Comparison of ENCODE assay signal across 8 mouse cellular contexts in the genomic region with DNA sequence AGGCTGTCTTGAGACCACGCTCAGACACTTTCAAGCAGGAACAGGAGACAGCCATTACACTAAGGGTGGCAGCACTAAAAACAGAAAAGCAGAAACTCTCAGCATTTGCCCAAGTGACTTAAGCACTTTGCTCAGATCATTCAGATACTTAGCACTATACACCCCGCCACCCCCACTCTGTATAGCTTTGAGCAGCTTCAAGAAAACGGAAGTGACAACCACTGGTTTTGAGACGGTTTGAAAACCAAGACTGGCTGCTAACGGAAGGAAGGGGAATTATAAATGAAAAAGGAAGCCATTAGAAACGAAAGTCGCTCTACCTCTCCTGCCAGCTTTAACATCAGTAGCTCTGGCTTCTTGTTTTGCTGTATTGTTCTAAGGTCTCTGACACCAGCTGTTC. TPM values are rescaled to one million over a fixed set of nuclear protein-coding genes. Genes with fewer than 3 reads are reported as not detected.
A peak's percentile ranks its signal among the peaks of the same experiment; 100 is the strongest.
DNase-seq lines count a peak whose midpoint lies in the region; ATAC-seq and TF ChIP-seq lines count a peak whose summit lies in the region.

No protein-coding gene starts in this region.

- no peak for TF ChIP-seq EP300 in lung, postnatal 0 days (IDR thresholded peaks at IDR 0.05)

- no peaks in the 10 kb centered on the region for H3K9me3 ChIP-seq in lung, postnatal 0 days (ENCODE audit: low read length)
- H3K9me3 ChIP-seq in stomach, embryonic 15.5 days = no peaks in the 10 kb centered on the region
- H3K9me3 ChIP-seq in forebrain, embryonic 14.5 days (replicated peaks; ENCODE audit: control insufficient read depth, low read length) = no peaks in the 10 kb centered on the region
- H3K9me3 ChIP-seq in forebrain, embryonic 16.5 days (ENCODE audit: control insufficient read depth, low read length) = no peaks in the 10 kb centered on the region

- H3K4me3 ChIP-seq in layer of hippocampus, adult 2 months = no peak overlapping the region; the same call in 1 of the 2 replicates
- 0 out of 2 replicates have a peak overlapping the region, but pooled peaks have one; percentile 6 for H3K4me3 ChIP-seq in brown adipose tissue, adult 24 weeks (ENCODE audit: insufficient read depth, low read depth, low read length)
- no peak overlapping the region for H3K4me3 ChIP-seq in lung, postnatal 0 days (ENCODE audit: low read depth, low read length)
- no peak overlapping the region for H3K4me3 ChIP-seq in stomach, embryonic 15.5 days (replicated peaks)
- no peak overlapping the region for H3K4me3 ChIP-seq in forebrain, embryonic 14.5 days (ENCODE audit: low read depth, low read length)
- no peak overlapping the region for H3K4me3 ChIP-seq in forebrain, embryonic 16.5 days (replicated peaks; ENCODE audit: low read length)

- H3K27me3 ChIP-seq in lung, postnatal 0 days (replicated peaks; ENCODE audit: insufficient read depth, low read length) = no peaks in the 10 kb centered on the region
- no peaks in the 10 kb centered on the region for H3K27me3 ChIP-seq in stomach, embryonic 15.5 days (replicated peaks)
- no peaks in the 10 kb centered on the region for H3K27me3 ChIP-seq in forebrain, embryonic 14.5 days (replicated peaks; ENCODE audit: control insufficient read depth, insufficient read depth, low read length)
- H3K27me3 ChIP-seq in forebrain, embryonic 16.5 days (replicated peaks; ENCODE audit: control insufficient read depth, insufficient read depth, low read length) = no peaks in the 10 kb centered on the region

- no peak for DNase-seq in layer of hippocampus, adult 2 months (ENCODE audit: low spot score in 2 of 2)
- no peak for DNase-seq in layer of hippocampus, postnatal 10 days (ENCODE audit: low spot score in 2 of 2)
- peak; percentile 42 for DNase-seq in lung, postnatal 0 days (ENCODE audit: low spot score)
- DNase-seq in forebrain, embryonic 14.5 days (ENCODE audit: low spot score) = no peak
- DNase-seq in urinary bladder, postnatal 14 days (ENCODE audit: low spot score) = no peak

- H3K4me1 ChIP-seq in brown adipose tissue, adult 24 weeks (ENCODE audit: control insufficient read depth, insufficient read depth, insufficient read length, low read length) = peaks cover 41% of the 10 kb centered on the region
- H3K4me1 ChIP-seq in lung, postnatal 0 days (ENCODE audit: insufficient read depth, low read depth, low read length) = peaks cover 19% of the 10 kb centered on the region; the same call in 1 of the 2 replicates
- peaks cover 42% of the 10 kb centered on the region for H3K4me1 ChIP-seq in stomach, embryonic 15.5 days
- peaks cover 21% of the 10 kb centered on the region for H3K4me1 ChIP-seq in forebrain, embryonic 14.5 days (ENCODE audit: control insufficient read depth, insufficient read depth, low read length)
- H3K4me1 ChIP-seq in forebrain, embryonic 16.5 days (replicated peaks; ENCODE audit: control insufficient read depth, insufficient read depth, low read length) = peaks cover 26% of the 10 kb centered on the region

- no peak for ATAC-seq in lung, postnatal 0 days
- no peak for ATAC-seq in stomach, embryonic 15.5 days (ENCODE audit: insufficient read depth, low FRiP score, low read depth)
- ATAC-seq in forebrain, embryonic 14.5 days = no peak
- ATAC-seq in forebrain, embryonic 16.5 days = no peak

- 0 out of 2 replicates have a peak overlapping the region, but pooled peaks have one; percentile 11 for H3K4me2 ChIP-seq in lung, postnatal 0 days (replicated peaks; ENCODE audit: low read depth, low read length)
- H3K4me2 ChIP-seq in stomach, embryonic 15.5 days = peak overlapping the region; percentile 29; the same call in 1 of the 2 replicates
- H3K4me2 ChIP-seq in forebrain, embryonic 14.5 days (ENCODE audit: low read length) = no peak overlapping the region
- H3K4me2 ChIP-seq in forebrain, embryonic 16.5 days (ENCODE audit: low read length) = no peak overlapping the region

- H3K27ac ChIP-seq in layer of hippocampus, adult 2 months = peak overlapping the region; percentile 70; the same call in 1 of the 2 replicates
- peak overlapping the region; percentile 46 for H3K27ac ChIP-seq in brown adipose tissue, adult 24 weeks (replicated peaks; ENCODE audit: low read depth, low read length)
- H3K27ac ChIP-seq in lung, postnatal 0 days (ENCODE audit: low read length) = peak overlapping the region; percentile 54
- peak overlapping the region; percentile 62 for H3K27ac ChIP-seq in stomach, embryonic 15.5 days
- H3K27ac ChIP-seq in forebrain, embryonic 14.5 days (ENCODE audit: low read depth, low read length) = no peak overlapping the region
- H3K27ac ChIP-seq in forebrain, embryonic 16.5 days (ENCODE audit: low read length) = no peak overlapping the region

- TF ChIP-seq CTCF in layer of hippocampus, adult 2 months (conservative IDR thresholded peaks at IDR 0.05) = no peak
- TF ChIP-seq CTCF in lung, postnatal 0 days (IDR thresholded peaks at IDR 0.05) = no peak

- 61% methylated on average over 7 of the region's 7 CpGs for WGBS in lung, postnatal 0 days
- WGBS in stomach, embryonic 15.5 days = 75% methylated on average over 7 of the region's 7 CpGs
- 90% methylated on average over 7 of the region's 7 CpGs for WGBS in forebrain, embryonic 14.5 days
- WGBS in forebrain, embryonic 16.5 days = 87% methylated on average over 7 of the region's 7 CpGs

- no peak overlapping the region for H3K9ac ChIP-seq in lung, postnatal 0 days (replicated peaks; ENCODE audit: low read depth)
- no peak overlapping the region for H3K9ac ChIP-seq in stomach, embryonic 15.5 days
- no peak overlapping the region for H3K9ac ChIP-seq in forebrain, embryonic 14.5 days (ENCODE audit: low read length)
- H3K9ac ChIP-seq in forebrain, embryonic 16.5 days (replicated peaks; ENCODE audit: low read depth, low read length) = no peak overlapping the region

- H3K36me3 ChIP-seq in lung, postnatal 0 days (ENCODE audit: insufficient read depth, low read length) = no peaks in the 10 kb centered on the region
- 0 out of 2 replicates have a peak, but pooled peaks cover 9% of the 10 kb centered on the region for H3K36me3 ChIP-seq in stomach, embryonic 15.5 days
- peaks cover 10% of the 10 kb centered on the region; the same call in 1 of the 2 replicates for H3K36me3 ChIP-seq in forebrain, embryonic 14.5 days (ENCODE audit: control insufficient read depth, insufficient read depth, low read length)
- H3K36me3 ChIP-seq in forebrain, embryonic 16.5 days (ENCODE audit: control insufficient read depth, insufficient read depth) = no peaks in the 10 kb centered on the region

RNA-seq across cellular contexts. Expression of a gene that starts 5.0 kb away (rescaled TPM):
- 100 to 1,000 TPM; 133 to 134 TPM for total RNA-seq in layer of hippocampus, adult 2 months (2021)
- total RNA-seq in layer of hippocampus, postnatal 10 days (2021) = 100 to 1,000 TPM; 112 to 121 TPM
- 31.0 and 46.4 TPM in 2 replicates for polyA plus RNA-seq in brown adipose tissue, adult 24 weeks (2012; ENCODE audit: insufficient read depth, insufficient read length, missing spikeins)
- 6.8 and 7.5 TPM in 2 replicates for polyA plus RNA-seq in lung, postnatal 0 days (2015; fragmentation: Nextera tagmentation; extraction: Ambion mirVana)
- polyA plus RNA-seq in stomach, embryonic 15.5 days (2015; fragmentation: Nextera tagmentation; extraction: Ambion mirVana) = 8.5 and 9.0 TPM in 2 replicates
- 4.4 and 5.3 TPM in 2 replicates for polyA plus RNA-seq in forebrain, embryonic 14.5 days (2014; fragmentation: Nextera tagmentation; extraction: Ambion mirVana)
- polyA plus RNA-seq in forebrain, embryonic 16.5 days (2015; fragmentation: Nextera tagmentation; extraction: Ambion mirVana) = 7.6 and 7.8 TPM in 2 replicates

RNA-seq across cellular contexts. Expression of a gene that starts 22.6 kb away (rescaled TPM):
- total RNA-seq in layer of hippocampus, adult 2 months (2021) = 10 to 100 TPM; 17.8 to 21.8 TPM
- 10 to 100 TPM; 13.9 to 18.5 TPM for total RNA-seq in layer of hippocampus, postnatal 10 days (2021)
- 1.0 and 2.2 TPM in 2 replicates for polyA plus RNA-seq in brown adipose tissue, adult 24 weeks (2012; ENCODE audit: insufficient read depth, insufficient read length, missing spikeins)
- polyA plus RNA-seq in lung, postnatal 0 days (2015; fragmentation: Nextera tagmentation; extraction: Ambion mirVana) = 0.90 and 0.91 TPM in 2 replicates
- polyA plus RNA-seq in stomach, embryonic 15.5 days (2015; fragmentation: Nextera tagmentation; extraction: Ambion mirVana) = 2.4 and 4.8 TPM in 2 replicates
- polyA plus RNA-seq in forebrain, embryonic 14.5 days (2014; fragmentation: Nextera tagmentation; extraction: Ambion mirVana) = 2.4 and 2.6 TPM in 2 replicates
- polyA plus RNA-seq in forebrain, embryonic 16.5 days (2015; fragmentation: Nextera tagmentation; extraction: Ambion mirVana) = 2.0 and 2.9 TPM in 2 replicates

RNA-seq across cellular contexts. Expression of a gene that starts 31.1 kb away (rescaled TPM):
- total RNA-seq in layer of hippocampus, adult 2 months (2021) = 10 to 100 TPM; 82.1 to 92.1 TPM
- 10 to 100 TPM; 93.2 to 97.2 TPM for total RNA-seq in layer of hippocampus, postnatal 10 days (2021)
- polyA plus RNA-seq in brown adipose tissue, adult 24 weeks (2012; ENCODE audit: insufficient read depth, insufficient read length, missing spikeins) = 21.7 and 23.6 TPM in 2 replicates
- polyA plus RNA-seq in lung, postnatal 0 days (2015; fragmentation: Nextera tagmentation; extraction: Ambion mirVana) = 49.7 and 54.4 TPM in 2 replicates
- 83.5 and 94.5 TPM in 2 replicates for polyA plus RNA-seq in stomach, embryonic 15.5 days (2015; fragmentation: Nextera tagmentation; extraction: Ambion mirVana)
- 141 and 156 TPM in 2 replicates for polyA plus RNA-seq in forebrain, embryonic 14.5 days (2014; fragmentation: Nextera tagmentation; extraction: Ambion mirVana)
- polyA plus RNA-seq in forebrain, embryonic 16.5 days (2015; fragmentation: Nextera tagmentation; extraction: Ambion mirVana) = 136 and 156 TPM in 2 replicates

RNA-seq across cellular contexts. Expression of a gene that starts 36.6 kb away (rescaled TPM):
- total RNA-seq in layer of hippocampus, adult 2 months (2021) = 100 to 1,000 TPM; 334 to 355 TPM
- 100 to 1,000 TPM; 280 to 313 TPM for total RNA-seq in layer of hippocampus, postnatal 10 days (2021)
- polyA plus RNA-seq in brown adipose tissue, adult 24 weeks (2012; ENCODE audit: insufficient read depth, insufficient read length, missing spikeins) = 0.63 TPM in 2 replicates
- polyA plus RNA-seq in lung, postnatal 0 days (2015; fragmentation: Nextera tagmentation; extraction: Ambion mirVana) = 0.31 and 0.45 TPM in 2 replicates
- polyA plus RNA-seq in stomach, embryonic 15.5 days (2015; fragmentation: Nextera tagmentation; extraction: Ambion mirVana) = 0.94 and 1.3 TPM in 2 replicates
- polyA plus RNA-seq in forebrain, embryonic 14.5 days (2014; fragmentation: Nextera tagmentation; extraction: Ambion mirVana) = 7.9 and 8.0 TPM in 2 replicates
- 5.9 and 7.9 TPM in 2 replicates for polyA plus RNA-seq in forebrain, embryonic 16.5 days (2015; fragmentation: Nextera tagmentation; extraction: Ambion mirVana)

RNA-seq across cellular contexts. Expression of a gene that starts 49.9 kb away (rescaled TPM):
- total RNA-seq in layer of hippocampus, adult 2 months (2021) = under 1 TPM; 0.18 to 0.22 TPM
- 1 to 10 TPM; 1.1 TPM for total RNA-seq in layer of hippocampus, postnatal 10 days (2021)
- polyA plus RNA-seq in brown adipose tissue, adult 24 weeks (2012; ENCODE audit: insufficient read depth, insufficient read length, missing spikeins) = not detected in 2 replicates
- not detected in 2 replicates for polyA plus RNA-seq in lung, postnatal 0 days (2015; fragmentation: Nextera tagmentation; extraction: Ambion mirVana)
- polyA plus RNA-seq in stomach, embryonic 15.5 days (2015; fragmentation: Nextera tagmentation; extraction: Ambion mirVana) = 0.80 and 0.89 TPM in 2 replicates
- not detected in 2 replicates for polyA plus RNA-seq in forebrain, embryonic 14.5 days (2014; fragmentation: Nextera tagmentation; extraction: Ambion mirVana)
- polyA plus RNA-seq in forebrain, embryonic 16.5 days (2015; fragmentation: Nextera tagmentation; extraction: Ambion mirVana) = 0.63 and 0.70 TPM in 2 replicates

Comparison
In these comparisons a context has a peak if more than half of its experiments do, and no peak if none do; other contexts are left out.
1. H3K27ac ChIP-seq: peak in layer of hippocampus, adult 2 months (single experiment), brown adipose tissue, adult 24 weeks (single experiment), lung, postnatal 0 days (single experiment) and stomach, embryonic 15.5 days (single experiment); none in forebrain, embryonic 14.5 days (single experiment) and forebrain, embryonic 16.5 days (single experiment).
2. H3K4me2 ChIP-seq: peak in lung, postnatal 0 days (single experiment) and stomach, embryonic 15.5 days (single experiment); none in forebrain, embryonic 14.5 days (single experiment) and forebrain, embryonic 16.5 days (single experiment).